29 mouse cellular contexts compared by ENCODE assay signal in genomic region chr12:81867316-81867715, GRCm38 (mm10). TPM values are rescaled to one million over a fixed set of nuclear protein-coding genes. Genes with fewer than 3 reads are reported as not detected.
DNase-seq lines count a peak whose midpoint lies in the region; ATAC-seq and TF ChIP-seq lines count a peak whose summit lies in the region.
"Had no signal": no experiment of that assay in that cellular context is flagged by ENCODE, and none has a peak within 500 bp of the region (broad histone marks: within the 10 kb centered on the region; RNA-seq: fewer than 3 reads in every experiment).

No protein-coding gene starts in this region.

- H3K9me3 ChIP-seq in heart, postnatal 0 days (replicated peaks; ENCODE audit: control insufficient read depth, low read length) = no peaks in the 10 kb centered on the region
- H3K9me3 ChIP-seq: embryonic facial prominence, embryonic 13.5 days; embryonic facial prominence, embryonic 15.5 days; forebrain, embryonic 10.5 days; forebrain, embryonic 12.5 days; G1E had no signal

- no peak for TF ChIP-seq POLR2A in thymus, adult 2 months (IDR thresholded peaks at IDR 0.05; ENCODE audit: control insufficient read depth, extremely low read depth, insufficient read depth, low read length, poor library complexity)

- no peaks in the 10 kb centered on the region; the same call in 1 of the 2 replicates for H3K36me3 ChIP-seq in heart, postnatal 0 days (replicated peaks; ENCODE audit: control insufficient read depth, insufficient read depth, low read length)
- H3K36me3 ChIP-seq in thymus, adult 2 months (ENCODE audit: control insufficient read depth, insufficient read depth, low read length) = no peaks in the 10 kb centered on the region
- H3K36me3 ChIP-seq: embryonic facial prominence, embryonic 13.5 days; forebrain, embryonic 10.5 days; forebrain, embryonic 12.5 days; G1E had no signal

- DNase-seq in gastrocnemius, postnatal 25 days = peak; percentile 2
- DNase-seq in gastrocnemius, postnatal 14 days = no peak
- no peak for DNase-seq in heart, postnatal 0 days (ENCODE audit: low spot score)
- no peak for DNase-seq in heart, postnatal 14 days
- peak; percentile 35 for DNase-seq in thymus, adult 2 months
- DNase-seq in thymus, postnatal 4 days = no peak
- peak; percentile 43 for DNase-seq in thymus, postnatal 14 days
- DNase-seq in yolk sac, embryonic 10.5 days (ENCODE audit: low spot score) = no peak
- DNase-seq: adrenal gland, postnatal 10 days; adrenal gland, postnatal 25 days; B cell, adult 2 months; cerebellum, adult 11 months; cerebellum, adult 18-20 months; cerebellum, adult 8-10 months; cerebellum, adult 9-11 months; cerebellum, postnatal 14 days; cerebellum, postnatal 36 days; embryo, embryonic 11 days had no signal

- no peak for ATAC-seq in heart, postnatal 0 days (ENCODE audit: insufficient read depth, low read depth)
- ATAC-seq: activated CD4-positive, CD25-positive, alpha-beta regulatory T cell, adult 4 months; CD4-positive, CD25-positive, alpha-beta regulatory T cell, adult 4 months; forebrain, embryonic 14.5 days; Patski had no signal

- peak overlapping the region; percentile 13; the same call in 1 of the 2 replicates for H3K27ac ChIP-seq in heart, postnatal 0 days (ENCODE audit: low read depth)
- H3K27ac ChIP-seq in thymus, adult 2 months (ENCODE audit: control insufficient read depth, insufficient read depth, low read length) = peak overlapping the region; percentile 70; the same call in 1 of the 2 replicates
- H3K27ac ChIP-seq: embryonic facial prominence, embryonic 13.5 days; embryonic facial prominence, embryonic 15.5 days; forebrain, embryonic 10.5 days; forebrain, embryonic 12.5 days had no signal

- no peak overlapping the region for H3K4me2 ChIP-seq in heart, postnatal 0 days (ENCODE audit: low read depth, low read length)
- H3K4me2 ChIP-seq: embryonic facial prominence, embryonic 13.5 days; embryonic facial prominence, embryonic 15.5 days; forebrain, embryonic 12.5 days had no signal

- no peak overlapping the region for H3K9ac ChIP-seq in heart, postnatal 0 days (replicated peaks; ENCODE audit: low read depth, low read length)
- H3K9ac ChIP-seq: embryonic facial prominence, embryonic 13.5 days; embryonic facial prominence, embryonic 15.5 days; forebrain, embryonic 12.5 days had no signal

- WGBS in heart, postnatal 0 days = 82% methylated on average over 4 of the region's 4 CpGs
- 31% methylated on average over 4 of the region's 4 CpGs for WGBS in thymus, adult 2 months

- H3K27me3 ChIP-seq in heart, postnatal 0 days (ENCODE audit: control insufficient read depth, insufficient read depth, low read length) = no peaks in the 10 kb centered on the region
- no peaks in the 10 kb centered on the region for H3K27me3 ChIP-seq in thymus, adult 2 months (ENCODE audit: control insufficient read depth, insufficient read depth, low read length)
- H3K27me3 ChIP-seq: CH12.LX; embryonic facial prominence, embryonic 13.5 days; embryonic facial prominence, embryonic 15.5 days; forebrain, embryonic 12.5 days; Patski had no signal

- no peak for TF ChIP-seq EP300 in heart, postnatal 0 days (IDR thresholded peaks at IDR 0.05; ENCODE audit: low read depth)

- no peak overlapping the region for H3K4me3 ChIP-seq in heart, postnatal 0 days (ENCODE audit: low read depth, low read length)
- H3K4me3 ChIP-seq in thymus, adult 2 months (ENCODE audit: control insufficient read depth, insufficient read depth, low read length) = no peak overlapping the region
- H3K4me3 ChIP-seq: embryonic facial prominence, embryonic 13.5 days; embryonic facial prominence, embryonic 15.5 days; erythroblast, embryonic 14.5 days; forebrain, embryonic 10.5 days; forebrain, embryonic 12.5 days had no signal

- intact Hi-C loops in gastrocnemius, postnatal 14 days (cut with DNase I; ENCODE audit: low total_unique reads) = loop anchor here (5.0 kb wide), 1 partner anchor 40 kb away; no protein-coding TSS in a partner anchor
- intact Hi-C loops in heart, postnatal 14 days (cut with DNase I) = loop anchor here (2.0 kb wide), 1 partner anchor 13 kb away; no protein-coding TSS in a partner anchor

- peaks cover 71% of the 10 kb centered on the region for H3K4me1 ChIP-seq in heart, postnatal 0 days (ENCODE audit: control insufficient read depth, insufficient read depth)
- peaks cover 42% of the 10 kb centered on the region for H3K4me1 ChIP-seq in thymus, adult 2 months (replicated peaks; ENCODE audit: control insufficient read depth, insufficient read depth, low read length)

- TF ChIP-seq CTCF in heart, postnatal 0 days (IDR thresholded peaks at IDR 0.05; ENCODE audit: low read depth) = no peak
- no peak for TF ChIP-seq CTCF in thymus, adult 2 months (IDR thresholded peaks at IDR 0.05; ENCODE audit: borderline replicate concordance, control insufficient read depth, extremely low read depth, insufficient read depth, low read length, poor library complexity)

RNA-seq across cellular contexts. Expression of gene Pcnx, which starts 7.5 kb away (rescaled TPM):
- total RNA-seq in gastrocnemius, postnatal 25 days (2021) = 10 to 100 TPM; 34.2 to 38.5 TPM
- 10 to 100 TPM; 36.0 to 37.4 TPM for total RNA-seq in gastrocnemius, postnatal 14 days (2021)
- 34.9 and 37.4 TPM in 2 replicates for total RNA-seq in heart, postnatal 0 days (2014; rRNA removed; ENCODE audit: low replicate concordance)
- polyA plus RNA-seq in heart, postnatal 0 days (2015; fragmentation: Nextera tagmentation; extraction: Ambion mirVana) = 7.1 and 9.3 TPM in 2 replicates
- 10 to 100 TPM; 68.0 to 70.0 TPM for total RNA-seq in heart, postnatal 14 days (2021)
- 49.0 and 56.8 TPM in 2 replicates for polyA plus RNA-seq in thymus, adult 2 months (2012; rRNA removed)
- polyA plus RNA-seq: G1E had no signal

Comparison
In these comparisons a context has a peak if more than half of its experiments do, and no peak if none do; other contexts are left out.
1. DNase-seq: peak in gastrocnemius, postnatal 25 days (single experiment), thymus, adult 2 months (single experiment) and thymus, postnatal 14 days (single experiment); none in gastrocnemius, postnatal 14 days (single experiment), heart, postnatal 0 days (single experiment), heart, postnatal 14 days (0 of 2), thymus, postnatal 4 days (single experiment) and yolk sac, embryonic 10.5 days (single experiment).